Mouse (Mus musculus) 3134 (cell line): ENCODE results near the gene Akr1b10.
A peak's percentile ranks its signal among the peaks of the same experiment; 100 is the strongest.

Experiments
- DNase-seq: peaks from one replicate; pipeline ENCODE4 v3.0.0-alpha.2; 2011; ENCODE audit warnings: low spot score; ENCODE audit not compliant: insufficient read length; ENCODE audit errors: extremely low read depth

Akr1b10 gene

GRCm38 (mm10) chr6:34443791-34444190, 59.8 kb downstream of the Akr1b10 start:
- peak; percentile 12 for DNase-seq
